Mouse (Mus musculus) intestine, embryonic 16.5 days (tissue): ENCODE data around the gene Otulin. TPM values are rescaled to one million over a fixed set of nuclear protein-coding genes. Genes with fewer than 3 reads are reported as not detected.

Experiments
- ATAC-seq: fragments of 200-750 bp; cut with Nextera tagmentation; 2 replicates; pipeline ENCODE4 v1.8.0; 2017; ENCODE audit warnings: moderate TSS enrichment, moderate library complexity
- H3K27ac ChIP-seq: fragments of 300-500 bp; sonication (generic); 2 replicates; pipeline ENCODE4 v1.5.1; 2014; ENCODE audit warnings: mild to moderate bottlenecking, low read length
- H3K27me3 ChIP-seq: fragments of 300-500 bp; sonication (generic); replicated peaks from 2 replicates; pipeline ENCODE4 v1.6.1; 2014; ENCODE audit warnings: low read length, control low read depth, mixed read lengths; ENCODE audit not compliant: control insufficient read depth, insufficient read depth
- H3K36me3 ChIP-seq: fragments of 300-500 bp; sonication (generic); 2 replicates; pipeline ENCODE4 v1.6.1; 2014; ENCODE audit warnings: low read length, control low read depth; ENCODE audit not compliant: control insufficient read depth, insufficient read depth
- H3K4me1 ChIP-seq: fragments of 300-500 bp; sonication (generic); 2 replicates; pipeline ENCODE4 v1.6.1; 2014; ENCODE audit warnings: low read length, control low read depth, mixed read lengths; ENCODE audit not compliant: control insufficient read depth, insufficient read depth
- H3K4me2 ChIP-seq: fragments of 300-500 bp; sonication (generic); 2 replicates; pipeline ENCODE4 v1.6.1; 2014; ENCODE audit warnings: low read depth, low read length, control low read depth
- H3K4me3 ChIP-seq: fragments of 300-500 bp; sonication (generic); 2 replicates; pipeline ENCODE4 v1.5.1; 2014; ENCODE audit warnings: mild to moderate bottlenecking, low read length
- H3K9ac ChIP-seq: fragments of 300-500 bp; sonication (generic); 2 replicates; pipeline ENCODE4 v1.6.1; 2014; ENCODE audit warnings: low read depth, low read length
- H3K9me3 ChIP-seq: fragments of 300-500 bp; sonication (generic); 2 replicates; pipeline ENCODE4 v1.6.1; 2016; ENCODE audit warnings: low read length, control low read depth; ENCODE audit not compliant: control insufficient read depth
- WGBS: fragments of 180-500 bp; shearing (Covaris S2); extraction: QIAGEN DNeasy Blood & Tissue Kit; methylation state at CpG from one replicate; pipeline ENCODE4 v1.1.7; 2014; 5-methylcytosine and 5-hydroxymethylcytosine counted together
- polyA plus RNA-seq: library from polyadenylated mRNA; unstranded; fragments of >200 nt; fragmentation: Nextera tagmentation; extraction: Ambion mirVana; gene quantifications from 2 replicates; pipeline ENCODE4 v1.2.1, GENCODE M21; 2015

Otulin gene
- polyA plus RNA-seq, 1 experiment from 2014 or later, result 4.7 TPM

DNA sequence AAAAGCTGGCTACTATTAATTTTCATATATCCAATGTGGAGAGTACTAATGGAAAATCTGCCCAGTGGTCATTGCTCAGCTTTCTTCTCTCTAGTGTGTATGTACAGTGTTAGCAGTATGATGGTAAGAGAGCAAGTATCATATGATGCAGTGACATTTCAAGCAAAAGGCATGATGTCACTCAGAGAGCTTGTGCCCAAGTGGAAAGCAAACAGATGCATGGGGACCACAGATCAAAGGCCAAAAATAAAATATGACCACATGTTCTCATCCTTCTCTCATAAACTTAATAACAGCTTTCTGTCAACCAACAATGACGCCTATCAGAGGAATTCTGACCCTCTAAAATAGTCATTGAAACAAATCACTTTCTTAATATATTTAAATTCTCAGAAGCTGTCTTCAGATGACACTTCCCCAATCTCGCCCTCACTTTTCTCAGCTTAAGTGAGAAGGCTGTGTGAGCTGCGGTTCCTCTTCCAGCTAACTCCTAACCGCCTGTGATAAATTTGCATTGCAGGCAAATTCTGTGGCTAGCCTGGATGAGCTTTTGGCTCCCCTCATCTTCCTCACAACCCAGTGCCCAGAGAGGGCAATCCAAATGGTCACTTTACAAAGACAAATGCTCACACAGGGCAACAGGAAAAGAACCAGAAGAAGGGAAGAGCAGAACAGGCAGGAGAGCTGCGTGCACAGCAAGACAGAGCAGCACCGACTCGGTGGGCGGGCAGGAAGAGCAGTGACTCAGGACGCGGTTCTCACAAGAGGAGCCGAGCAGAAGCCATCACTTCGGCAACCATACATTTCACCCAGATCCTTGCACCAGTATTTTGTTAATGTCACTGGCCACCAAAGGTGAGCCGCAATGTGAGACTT lies 5.2 kb downstream of the Otulin start:
- Histone ChIP-seq H3K27me3 (no peaks in the 10 kb centered on the region), H3K9me3 (no peaks in the 10 kb centered on the region), H3K27ac (no peak overlapping the region), H3K9ac (no peak overlapping the region), H3K4me1 (peaks cover 13% of the 10 kb centered on the region), H3K36me3 (no peaks in the 10 kb centered on the region; the same call in 1 of the 2 replicates), H3K4me3 (no peak overlapping the region), H3K4me2 (no peak overlapping the region)
- ATAC-seq, result no peak
- 91% methylated on average over 13 of the region's 13 CpGs for WGBS

DNA sequence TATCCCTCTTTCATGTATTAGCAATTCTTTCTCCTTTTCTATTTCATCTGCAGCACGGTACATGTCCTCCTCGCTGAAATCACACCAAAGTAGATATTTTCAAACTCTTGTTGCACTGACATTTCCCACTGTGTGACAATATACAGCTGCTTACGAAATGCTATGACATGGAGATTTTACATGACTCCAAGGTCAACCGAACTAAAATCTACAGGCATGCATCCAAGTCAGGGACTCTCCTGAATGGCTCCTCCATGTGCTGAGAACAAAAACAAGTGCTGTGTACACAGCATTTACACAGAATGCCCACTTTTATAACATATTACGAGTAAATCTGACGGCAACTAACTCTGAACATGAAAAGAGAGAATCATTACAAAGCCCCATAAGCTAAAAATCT lies 7.2 kb downstream of the Otulin start:
- Histone ChIP-seq H3K27me3 (no peaks in the 10 kb centered on the region), H3K9ac (no peak overlapping the region), H3K4me2 (no peak overlapping the region), H3K36me3 (no peaks in the 10 kb centered on the region; the same call in 1 of the 2 replicates), H3K4me1 (peaks cover 6% of the 10 kb centered on the region; the same call in 1 of the 2 replicates), H3K9me3 (no peaks in the 10 kb centered on the region), H3K4me3 (no peak overlapping the region), H3K27ac (no peak overlapping the region)
- 83% methylated on average over 6 of the region's 6 CpGs for WGBS
- no peak for ATAC-seq

DNA sequence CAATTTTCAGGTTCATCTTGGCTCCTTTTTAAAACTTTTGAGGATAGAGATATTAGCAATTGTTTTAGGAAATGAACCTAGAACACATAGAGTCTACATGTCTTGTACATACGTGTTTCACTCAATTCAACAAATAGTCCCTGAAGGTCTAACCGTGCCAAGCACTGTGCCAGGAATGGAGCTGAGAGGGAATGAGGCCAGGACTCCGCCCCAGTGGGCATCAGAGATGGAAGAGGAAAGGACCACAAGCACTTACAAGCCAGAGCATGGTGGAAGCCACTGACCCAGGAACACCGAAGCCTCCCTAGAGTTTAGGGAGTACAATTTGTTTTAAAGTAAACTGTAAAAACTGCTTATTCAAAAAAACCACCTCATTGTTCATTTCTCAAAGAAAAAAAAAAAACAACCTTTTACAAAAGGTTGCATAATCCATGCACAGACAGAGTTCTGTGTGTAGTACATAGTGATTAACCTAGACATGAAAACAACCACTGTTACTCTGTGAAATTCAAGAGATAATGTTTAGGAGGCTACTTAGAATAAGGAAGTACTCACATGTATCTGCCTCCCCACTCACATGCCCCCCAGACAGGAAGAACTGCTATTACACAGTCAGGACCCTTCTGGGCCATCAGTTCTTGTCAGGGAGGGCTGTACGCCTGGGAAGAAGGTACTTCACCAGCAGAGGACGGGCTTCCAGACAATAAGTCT lies 9.9 kb downstream of the Otulin start:
- Histone ChIP-seq H3K27me3 (no peaks in the 10 kb centered on the region), H3K4me1 (peaks cover 8% of the 10 kb centered on the region; the same call in 1 of the 2 replicates), H3K4me3 (no peak overlapping the region), H3K9me3 (no peaks in the 10 kb centered on the region), H3K36me3 (peaks cover 3% of the 10 kb centered on the region), H3K4me2 (no peak overlapping the region), H3K9ac (no peak overlapping the region), H3K27ac (no peak overlapping the region)
- 81% methylated on average over 6 of the region's 6 CpGs for WGBS
- no peak for ATAC-seq

DNA sequence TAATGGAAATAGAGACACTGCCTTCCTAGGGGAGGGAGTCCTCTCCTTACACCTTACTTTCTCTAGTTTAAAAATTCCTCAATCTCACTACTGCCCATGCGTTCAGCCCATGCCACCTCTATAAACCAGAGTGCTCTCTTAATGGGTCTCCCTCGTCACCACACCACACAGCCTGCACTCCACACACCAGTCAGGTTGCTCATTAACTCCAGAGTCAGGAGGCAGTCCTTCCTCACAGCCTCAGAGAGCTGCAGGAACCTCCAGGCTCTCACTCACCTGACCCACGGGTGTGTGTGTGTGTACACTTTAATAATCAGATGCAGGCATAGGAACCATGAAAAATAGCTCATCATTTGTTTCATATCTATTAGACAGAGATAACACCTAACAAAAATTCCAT lies 10.8 kb downstream of the Otulin start:
- no peaks in the 10 kb centered on the region for H3K27me3 ChIP-seq
- no peak overlapping the region for H3K4me3 ChIP-seq
- H3K9ac ChIP-seq, result no peak overlapping the region
- H3K27ac ChIP-seq, result 0 out of 2 replicates have a peak overlapping the region, but pooled peaks have one; percentile 43
- H3K4me1 ChIP-seq, result peaks cover 8% of the 10 kb centered on the region; the same call in 1 of the 2 replicates
- H3K4me2 ChIP-seq, result no peak overlapping the region
- WGBS, result 55% methylated on average over 3 of the region's 3 CpGs
- peak; percentile 87 for ATAC-seq
- H3K36me3 ChIP-seq, result peaks cover 3% of the 10 kb centered on the region
- no peaks in the 10 kb centered on the region for H3K9me3 ChIP-seq

DNA sequence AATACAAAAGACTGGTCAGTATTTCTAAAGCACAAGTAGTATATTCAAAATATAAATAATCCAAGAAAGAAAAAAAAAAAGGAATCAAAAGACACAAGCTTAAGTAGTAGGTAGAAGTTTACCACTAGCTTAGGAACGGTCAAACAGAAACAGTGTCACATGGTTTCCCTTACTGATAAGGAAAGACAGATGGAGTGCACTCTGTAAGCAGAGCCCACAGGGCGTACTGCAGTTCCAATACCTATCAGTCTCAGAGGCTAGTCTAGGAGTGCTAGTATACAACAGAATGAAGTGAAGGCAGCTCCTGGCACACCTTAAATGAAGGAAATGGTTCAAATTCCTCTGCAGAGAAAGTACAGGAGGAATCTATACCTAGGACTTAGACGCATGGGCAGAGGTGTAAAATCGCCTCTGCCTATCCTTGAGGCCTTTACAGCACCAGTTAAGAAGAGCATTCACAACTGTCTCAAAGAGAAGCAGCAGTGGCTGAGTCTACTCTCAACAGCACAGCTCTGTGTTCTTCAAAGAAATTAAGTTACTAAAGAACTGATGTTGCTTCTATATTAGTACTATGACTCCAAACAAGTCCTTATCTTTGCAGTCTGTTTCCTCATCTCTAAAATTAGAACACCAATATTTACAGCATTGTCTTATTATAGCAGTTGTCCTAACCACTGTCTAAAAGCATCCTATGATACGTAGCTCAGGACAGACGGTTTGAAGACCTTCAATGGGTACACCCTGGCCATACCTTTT lies 11.5 kb downstream of the Otulin start:
- peaks cover 8% of the 10 kb centered on the region; the same call in 1 of the 2 replicates for H3K4me1 ChIP-seq
- no peak overlapping the region for H3K9ac ChIP-seq
- peaks cover 3% of the 10 kb centered on the region for H3K36me3 ChIP-seq
- no peak overlapping the region for H3K4me3 ChIP-seq
- peak overlapping the region; percentile 56; the same call in 1 of the 2 replicates for H3K27ac ChIP-seq
- H3K9me3 ChIP-seq, result no peaks in the 10 kb centered on the region
- H3K4me2 ChIP-seq, result no peak overlapping the region
- peak; percentile 80 for ATAC-seq
- WGBS, result 72% methylated on average over 6 of the region's 6 CpGs
- H3K27me3 ChIP-seq, result no peaks in the 10 kb centered on the region

DNA sequence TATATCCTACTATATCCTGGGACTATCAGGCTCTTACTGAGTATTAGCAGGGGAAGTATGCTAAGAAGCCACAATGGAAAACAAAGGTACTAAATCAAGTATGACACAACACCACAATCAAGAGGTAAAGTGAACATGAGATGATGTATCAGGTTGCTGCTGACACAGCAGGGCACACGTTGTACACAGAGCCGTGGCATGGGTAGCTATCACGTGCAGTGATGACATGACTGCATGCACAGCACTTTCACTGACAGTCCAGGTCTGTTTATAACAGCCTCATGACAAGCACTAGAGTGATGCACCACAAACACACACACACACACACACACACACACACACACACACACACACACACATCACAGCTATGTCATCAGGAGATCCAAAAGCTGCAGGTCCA lies 13.3 kb downstream of the Otulin start:
- Histone ChIP-seq H3K9ac (no peak overlapping the region), H3K27me3 (no peaks in the 10 kb centered on the region), H3K9me3 (no peaks in the 10 kb centered on the region), H3K27ac (no peak overlapping the region), H3K4me2 (no peak overlapping the region), H3K36me3 (peaks cover 3% of the 10 kb centered on the region), H3K4me1 (peaks cover 8% of the 10 kb centered on the region; the same call in 1 of the 2 replicates), H3K4me3 (no peak overlapping the region)
- ATAC-seq, result no peak
- WGBS, result 86% methylated on average over 3 of the region's 3 CpGs

DNA sequence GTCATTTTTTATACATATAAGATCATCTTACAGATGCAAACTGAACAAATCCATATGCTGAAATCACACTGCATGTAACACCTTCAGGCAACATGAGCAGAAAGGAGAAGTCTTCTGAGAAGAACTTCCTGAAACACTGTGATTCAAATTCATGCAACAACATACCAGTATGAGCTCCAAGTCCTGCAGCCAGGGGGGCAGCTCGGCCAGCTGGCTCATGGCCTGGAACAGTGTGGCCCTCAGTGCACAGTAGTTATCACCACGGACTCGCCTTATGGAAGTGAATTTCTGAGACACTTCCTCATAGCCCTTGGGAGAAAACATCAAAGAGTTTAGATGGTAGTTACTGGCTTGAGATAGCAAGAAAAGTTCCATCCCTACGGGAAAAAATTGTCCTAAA lies 14.3 kb downstream of the Otulin start:
- Histone ChIP-seq H3K4me3 (no peak overlapping the region), H3K9me3 (no peaks in the 10 kb centered on the region), H3K36me3 (peaks cover 3% of the 10 kb centered on the region; the same call in 1 of the 2 replicates), H3K9ac (no peak overlapping the region), H3K4me1 (peaks cover 8% of the 10 kb centered on the region; the same call in 1 of the 2 replicates), H3K27ac (no peak overlapping the region), H3K27me3 (no peaks in the 10 kb centered on the region), H3K4me2 (no peak overlapping the region)
- ATAC-seq, result no peak
- 60% methylated on average over 4 of the region's 4 CpGs for WGBS

DNA sequence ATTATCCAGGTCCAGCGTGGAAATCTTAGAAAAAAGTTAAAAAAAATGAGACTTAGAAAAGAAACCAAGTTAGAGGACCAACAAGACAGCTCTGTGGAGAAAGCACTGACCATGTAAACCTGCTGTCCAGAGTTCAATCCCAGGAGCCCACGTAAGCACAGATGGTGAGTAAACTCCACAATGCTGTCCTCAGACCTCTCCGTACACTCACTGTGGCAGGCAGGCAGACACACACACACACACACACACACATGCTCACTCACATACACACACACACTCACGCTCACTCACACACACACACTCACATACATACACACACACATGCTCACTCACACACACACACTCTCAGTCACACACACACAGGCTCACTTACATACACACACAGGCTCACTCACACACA lies 17.2 kb downstream of the Otulin start:
- H3K36me3 ChIP-seq, result peaks cover 5% of the 10 kb centered on the region; the same call in 1 of the 2 replicates
- whole genome bisulfite sequencing, result 95% methylated on average over 4 of the region's 4 CpGs

More for the DNA sequence above, 17.2 kb downstream of the Otulin start:
- ATAC-seq, result no peak
- Histone ChIP-seq H3K4me1 (peaks cover 2% of the 10 kb centered on the region; the same call in 1 of the 2 replicates), H3K9ac (no peak overlapping the region), H3K27me3 (no peaks in the 10 kb centered on the region), H3K27ac (no peak overlapping the region), H3K4me2 (no peak overlapping the region), H3K9me3 (no peaks in the 10 kb centered on the region), H3K4me3 (no peak overlapping the region)
